Mouse (Mus musculus) liver, postnatal 0 days (tissue): Measurements from ENCODE around the gene Plscr4.

ENCODE experiments used
- CTCF ChIP-seq: sonication (generic); IDR thresholded peaks from 2 replicates; pipeline ENCODE4 v1.5.1; 2016; ENCODE audit warnings: antibody characterized with exemption, low read depth
- EP300 ChIP-seq: IDR thresholded peaks from 2 replicates; pipeline ENCODE4 v1.6.1; 2016; ENCODE audit warnings: antibody characterized with exemption, low read depth, mild to moderate bottlenecking

DNA sequence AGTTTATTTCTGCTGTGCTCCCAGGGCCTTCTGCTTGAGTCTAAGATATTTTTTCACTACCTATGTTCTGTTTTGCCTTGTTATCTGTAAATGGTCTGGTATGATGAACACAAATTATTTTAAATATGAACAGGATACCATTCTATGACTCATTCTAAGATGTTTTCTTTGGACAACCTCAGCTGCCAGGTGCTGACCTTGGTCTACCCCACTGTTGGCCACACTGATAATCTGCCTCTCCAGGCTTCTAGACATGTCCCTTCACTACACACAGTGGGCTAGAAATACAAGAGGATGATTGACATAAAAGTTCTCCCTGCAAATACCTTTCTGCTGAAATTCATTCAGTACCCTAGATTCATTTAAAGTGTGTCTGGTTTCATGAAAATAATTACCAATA, 54.5 kb downstream of the Plscr4 start:
- TF ChIP-seq CTCF (no peak), EP300 (no peak)
